Mouse (Mus musculus): Measurements from ENCODE around the gene Cryzl1.

- TF ChIP-seq CTCF (IDR thresholded peaks at IDR 0.05; ENCODE audit: control insufficient read depth, insufficient read depth, insufficient replicate concordance, low read depth, low read length) (no peak), POLR2A (IDR thresholded peaks at IDR 0.05; ENCODE audit: control insufficient read depth, low read depth, low read length) (no peak)
Measured at GRCm38 (mm10) chr16:91695108-91695755, 33.5 kb downstream of the Cryzl1 start.

Data from testis, adult 2 months (tissue).